Mouse (Mus musculus): ENCODE data around the gene Cep164. TPM values are rescaled to one million over a fixed set of nuclear protein-coding genes. Genes with fewer than 3 reads are reported as not detected.

Cep164 gene
- polyA plus RNA-seq, 1 experiment: 4.2 TPM

DNA sequence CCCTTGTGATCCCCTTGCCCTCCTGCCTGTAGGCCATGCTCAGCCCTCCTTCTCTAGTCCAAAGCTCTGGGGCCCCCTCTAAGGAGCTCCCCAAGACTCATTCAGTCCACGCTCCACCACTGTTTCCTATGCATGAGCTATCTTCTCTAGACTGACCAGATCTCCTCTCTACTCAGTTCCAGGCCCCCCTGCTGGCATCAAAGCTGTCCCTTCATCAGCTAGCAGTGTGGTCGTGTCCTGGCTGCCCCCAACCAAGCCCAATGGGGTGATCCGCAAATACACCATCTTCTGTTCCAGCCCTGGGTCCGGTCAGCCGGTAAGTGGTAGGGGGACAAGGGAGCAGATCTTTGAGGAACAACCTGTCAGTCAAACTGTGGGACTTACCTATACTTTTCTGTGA, 96.6 kb downstream of the Cep164 start:
- no peak overlapping the region for H3K27ac ChIP-seq (replicated peaks; ENCODE audit: low read depth, low read length)
- no peaks in the 10 kb centered on the region for H3K4me1 ChIP-seq (ENCODE audit: control insufficient read depth, insufficient read depth, insufficient read length, low read length)
- no peak overlapping the region for H3K4me3 ChIP-seq (ENCODE audit: insufficient read depth, low read depth, low read length)

DNA sequence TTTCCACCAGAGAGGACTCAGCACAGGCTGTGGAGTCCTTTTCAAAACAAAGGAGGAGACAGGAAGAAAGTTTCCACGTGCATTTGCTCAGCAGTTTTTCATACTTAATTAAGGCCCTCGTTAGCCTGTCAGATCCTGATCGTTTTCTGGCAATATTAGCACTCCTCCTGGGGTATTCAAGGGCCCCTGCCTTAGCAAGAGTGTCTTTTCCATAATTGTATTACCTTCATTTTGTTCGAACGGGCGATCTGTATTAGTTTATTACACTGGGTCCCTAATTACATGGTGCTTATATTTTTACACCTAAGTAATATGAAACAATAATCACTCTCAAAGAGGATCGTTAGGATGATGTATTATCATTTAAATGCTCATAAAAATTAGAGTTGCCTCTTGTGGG, 108.5 kb downstream of the Cep164 start:
- no peak overlapping the region for H3K4me3 ChIP-seq (ENCODE audit: insufficient read depth, low read depth, low read length)

More for the DNA sequence above, 108.5 kb downstream of the Cep164 start:
- Histone ChIP-seq H3K27ac (replicated peaks; ENCODE audit: low read depth, low read length) (no peak overlapping the region), H3K4me1 (ENCODE audit: control insufficient read depth, insufficient read depth, insufficient read length, low read length) (no peaks in the 10 kb centered on the region)

Other genes with a start within 250 kb of the Cep164 start
- gene Bace1, start 9.9 kb upstream of the Cep164 start, polyA plus RNA-seq (2012; ENCODE audit: insufficient read depth, insufficient read length, missing spikeins): 8.6 and 9.3 TPM in 2 replicates
- 9.5 and 11.6 TPM in 2 replicates for gene Pcsk7, start 77.8 kb upstream of the Cep164 start, polyA plus RNA-seq (2012; ENCODE audit: insufficient read depth, insufficient read length, missing spikeins)
- gene Rnf214, start 78.2 kb upstream of the Cep164 start, polyA plus RNA-seq (2012; ENCODE audit: insufficient read depth, insufficient read length, missing spikeins): 20.6 and 23.0 TPM in 2 replicates
- 17.2 and 26.0 TPM in 2 replicates for gene Tagln, start 107.4 kb upstream of the Cep164 start, polyA plus RNA-seq (2012; ENCODE audit: insufficient read depth, insufficient read length, missing spikeins)
- gene Sidt2, start 126.6 kb upstream of the Cep164 start, polyA plus RNA-seq (2012; ENCODE audit: insufficient read depth, insufficient read length, missing spikeins): 19.6 and 42.1 TPM in 2 replicates
- gene Pafah1b2, start 184.0 kb upstream of the Cep164 start, polyA plus RNA-seq (2012; ENCODE audit: insufficient read depth, insufficient read length, missing spikeins): 27.8 and 43.8 TPM in 2 replicates
- 14.9 and 16.1 TPM in 2 replicates for gene Sik3, start 184.1 kb upstream of the Cep164 start, polyA plus RNA-seq (2012; ENCODE audit: insufficient read depth, insufficient read length, missing spikeins)